Mouse (Mus musculus): Measurements from ENCODE around the gene C87499.

C87499 gene

GRCm38 (mm10) chr4:88634311-88634710, at the start of gene C87499:
Gene C87499, minus strand, starts transcription at chr4:88634411.
- no peak for DNase-seq

- no peak for DNase-seq
Observed at GRCm38 (mm10) chr4:88683812-88684211, 49.6 kb upstream of the C87499 start, which contains the start of gene Ifna2. Gene Ifna2, minus strand, starts transcription at chr4:88683912.

- no peak for DNase-seq
Observed at GRCm38 (mm10) chr4:88681353-88681752, 47.1 kb upstream of the C87499 start.

- peak; percentile 21 for DNase-seq
Observed at GRCm38 (mm10) chr4:88680362-88680761, 46.2 kb upstream of the C87499 start.

GRCm38 (mm10) chr4:88676824-88677223, 42.6 kb upstream of the C87499 start, which contains the start of gene Ifna16:
Gene Ifna16, minus strand, starts transcription at chr4:88676924.
- DNase-seq: no peak

GRCm38 (mm10) chr4:88655461-88655860, 21.2 kb upstream of the C87499 start:
- no peak for DNase-seq

- no peak for DNase-seq
Observed at GRCm38 (mm10) chr4:88653644-88654043, 19.4 kb upstream of the C87499 start.

- DNase-seq: no peak
Observed at GRCm38 (mm10) chr4:88644359-88644758, 10.1 kb upstream of the C87499 start, which contains the start of gene Ifna13. Gene Ifna13, minus strand, starts transcription at chr4:88644459.

GRCm38 (mm10) chr4:88642526-88642925, 8.3 kb upstream of the C87499 start:
- DNase-seq: no peak

- DNase-seq: peak; percentile 90
Observed at GRCm38 (mm10) chr4:88641077-88641831, 7.0 kb upstream of the C87499 start.

- DNase-seq: no peak
Observed at GRCm38 (mm10) chr4:88640704-88641076, 6.5 kb upstream of the C87499 start.

- no peak for DNase-seq
Observed at GRCm38 (mm10) chr4:88603276-88603675, 30.9 kb downstream of the C87499 start, which contains the start of gene Ifna12. Gene Ifna12, minus strand, starts transcription at chr4:88603376.

GRCm38 (mm10) chr4:88592285-88592684, 41.9 kb downstream of the C87499 start, which contains the start of gene Ifna9:
Gene Ifna9, minus strand, starts transcription at chr4:88592385.
- no peak for DNase-seq

All from thymus, postnatal 25 days (tissue).